Mouse (Mus musculus) left cerebral cortex, postnatal 25 days (tissue): Measurements from ENCODE around the gene Gpd1. TPM values are rescaled to one million over a fixed set of nuclear protein-coding genes. Genes with fewer than 3 reads are reported as not detected.
"Not testable (repeated sequence)": the region's sequence is repeated elsewhere in the genome, so short reads cannot be mapped to it uniquely, and the experiment has no call there.

Experiments used
- DNase-seq, 2 experiments: peaks; one replicate each; pipeline ENCODE4 v3.0.0; 2022; ENCODE audit warnings: low spot score in 2 of 2, mixed read lengths in 1 of 2
- intact Hi-C: fragments of 180-260 bp; cut with DNase I; formaldehyde crosslinking; loops from one replicate; pipeline ENCODE4 v1.15.1; 2025
- total RNA-seq, 2 experiments: library from RNA; stranded (reverse); gene quantifications; 2 replicates each; pipeline ENCODE4 v1.2.3; 2021

Gene Gpd1
- total RNA-seq, 2 experiments from 2014 or later, result 86.4 to 88.3 TPM

GRCm38 (mm10) chr15:99699715-99700114, 17.6 kb upstream of the Gpd1 start:
- DNase-seq, result no peak
- intact Hi-C loops, result no loop called here

- DNase-seq, result no peak
- intact Hi-C loops, result no loop called here
These were observed 16.9 kb upstream of the Gpd1 start for GRCm38 (mm10) chr15:99700219-99701106.

GRCm38 (mm10) chr15:99701640-99701998, 15.7 kb upstream of the Gpd1 start:
- DNase-seq, intact Hi-C loops: not testable (repeated sequence)

GRCm38 (mm10) chr15:99701999-99702900, 15.1 kb upstream of the Gpd1 start, which contains the start of gene Smarcd1:
Gene Smarcd1 (plus strand): TSS chr15:99702129.
- intact Hi-C loops, result loop anchor here (2.0 kb wide), 1 partner anchor 15 kb away; the partner anchor contains the start of gene Gpd1
- peak; percentile 95 to 98 for DNase-seq

GRCm38 (mm10) chr15:99703104-99703503, 14.2 kb upstream of the Gpd1 start:
- DNase-seq, result no peak
- intact Hi-C loops, result loop anchor here (2.0 kb wide), 1 partner anchor 14 kb away; the partner anchor contains the start of gene Gpd1

GRCm38 (mm10) chr15:99703676-99704040, 13.7 kb upstream of the Gpd1 start:
- DNase-seq, result no peak
- intact Hi-C loops, result loop anchor here (2.0 kb wide), 1 partner anchor 13 kb away; the partner anchor contains the start of gene Gpd1

GRCm38 (mm10) chr15:99704041-99704681, 13.2 kb upstream of the Gpd1 start:
- intact Hi-C loops, result no loop called here
- peak in 1 of 2 experiments; percentile 82 for DNase-seq

GRCm38 (mm10) chr15:99704881-99705280, 12.4 kb upstream of the Gpd1 start:
- intact Hi-C loops, result no loop called here
- peak in 1 of 2 experiments; percentile 68 for DNase-seq

- intact Hi-C loops, result no loop called here
- DNase-seq, result peak; percentile 65 to 71
These were observed 11.8 kb upstream of the Gpd1 start, which contains the start of gene Gm17349 for GRCm38 (mm10) chr15:99705440-99706048. Gene Gm17349 (minus strand): TSS chr15:99705490.

- intact Hi-C loops, result no loop called here
These were observed 9.1 kb upstream of the Gpd1 start for GRCm38 (mm10) chr15:99708176-99708575.

GRCm38 (mm10) chr15:99710221-99711190, 6.8 kb upstream of the Gpd1 start:
- intact Hi-C loops, result no loop called here

More at GRCm38 (mm10) chr15:99708176-99708575, 9.1 kb upstream of the Gpd1 start:
- DNase-seq, result no peak

GRCm38 (mm10) chr15:99711491-99711890, 5.8 kb upstream of the Gpd1 start:
- no peak for DNase-seq
- intact Hi-C loops, result no loop called here

More at GRCm38 (mm10) chr15:99710221-99711190, 6.8 kb upstream of the Gpd1 start:
- no peak for DNase-seq

GRCm38 (mm10) chr15:99712666-99713559, 4.4 kb upstream of the Gpd1 start:
- DNase-seq, result no peak
- intact Hi-C loops, result no loop called here

GRCm38 (mm10) chr15:99713569-99713968, 3.7 kb upstream of the Gpd1 start:
- DNase-seq, result no peak
- intact Hi-C loops, result no loop called here

- intact Hi-C loops, result no loop called here
These were observed 3.1 kb upstream of the Gpd1 start for GRCm38 (mm10) chr15:99714206-99714605.

GRCm38 (mm10) chr15:99714858-99715257, 2.5 kb upstream of the Gpd1 start:
- intact Hi-C loops, result no loop called here

More at GRCm38 (mm10) chr15:99714206-99714605, 3.1 kb upstream of the Gpd1 start:
- no peak for DNase-seq

GRCm38 (mm10) chr15:99715361-99715865, 1.9 kb upstream of the Gpd1 start:
- intact Hi-C loops, result no loop called here
- peak; percentile 74 to 89 for DNase-seq

More at GRCm38 (mm10) chr15:99714858-99715257, 2.5 kb upstream of the Gpd1 start:
- peak; percentile 88 to 95 for DNase-seq
